Mouse (Mus musculus): ENCODE data around the gene Mmp19. TPM values are rescaled to one million over a fixed set of nuclear protein-coding genes. Genes with fewer than 3 reads are reported as not detected.

Mmp19 gene
- polyA plus RNA-seq, 1 experiment from 2014 or later, result 0.72 TPM

- Histone ChIP-seq H3K36me3 (ENCODE audit: control insufficient read depth, insufficient read depth, low read length) (no peaks in the 10 kb centered on the region), H3K4me1 (replicated peaks; ENCODE audit: control insufficient read depth, insufficient read depth, low read length) (peaks cover 4% of the 10 kb centered on the region), H3K9me3 (ENCODE audit: control insufficient read depth, low read length) (no peaks in the 10 kb centered on the region), H3K27me3 (replicated peaks; ENCODE audit: control insufficient read depth, insufficient read depth, low read length) (peaks cover 2% of the 10 kb centered on the region; the same call in 1 of the 2 replicates), H3K27ac (ENCODE audit: low read depth) (peak within 1 kb of the TSS; percentile 98), H3K4me3 (ENCODE audit: low read depth, low read length) (peak within 1 kb of the TSS; percentile 83), H3K4me2 (ENCODE audit: low read length) (peak within 1 kb of the TSS; percentile 91), H3K9ac (ENCODE audit: low read length) (peak within 1 kb of the TSS; percentile 87)
- WGBS, result under 1% methylated on average over 36 of the region's 36 CpGs
- ATAC-seq (replicated peaks; ENCODE audit: low FRiP score, low TSS enrichment, low read depth) (peak; percentile 81), DNase-seq (ENCODE audit: low spot score) (peak; percentile 87)
Measured at GRCm38 (mm10) chr10:128747646-128748251, 43.0 kb upstream of the Mmp19 start, which contains the start of gene Pym1. Gene Pym1, plus strand, starts transcription at chr10:128747889.

- under 1% methylated on average over 37 of the region's 37 CpGs for WGBS
Measured at GRCm38 (mm10) chr10:128748252-128748864, 42.4 kb upstream of the Mmp19 start.

GRCm38 (mm10) chr10:128772895-128773294 lies 17.8 kb upstream of the Mmp19 start:
- WGBS, result 80% methylated on average over 2 of the region's 2 CpGs
- no peaks in the 10 kb centered on the region for H3K36me3 ChIP-seq (ENCODE audit: control insufficient read depth, insufficient read depth, low read length)
- H3K4me3 ChIP-seq (ENCODE audit: low read depth, low read length), result no peak overlapping the region
- no peaks in the 10 kb centered on the region for H3K4me1 ChIP-seq (replicated peaks; ENCODE audit: control insufficient read depth, insufficient read depth, low read length)
- H3K27me3 ChIP-seq (replicated peaks; ENCODE audit: control insufficient read depth, insufficient read depth, low read length), result no peaks in the 10 kb centered on the region
- H3K4me2 ChIP-seq (ENCODE audit: low read length), result no peak overlapping the region
- ATAC-seq (replicated peaks; ENCODE audit: low FRiP score, low TSS enrichment, low read depth) (no peak), DNase-seq (ENCODE audit: low spot score) (no peak)
- H3K27ac ChIP-seq (ENCODE audit: low read depth), result no peak overlapping the region
- H3K9ac ChIP-seq (ENCODE audit: low read length), result no peak overlapping the region
- no peaks in the 10 kb centered on the region for H3K9me3 ChIP-seq (ENCODE audit: control insufficient read depth, low read length)

More at GRCm38 (mm10) chr10:128748252-128748864, 42.4 kb upstream of the Mmp19 start:
- peak overlapping the region; percentile 87 for H3K9ac ChIP-seq (ENCODE audit: low read length)
- no peaks in the 10 kb centered on the region for H3K27me3 ChIP-seq (replicated peaks; ENCODE audit: control insufficient read depth, insufficient read depth, low read length)
- H3K4me3 ChIP-seq (ENCODE audit: low read depth, low read length), result peak overlapping the region; percentile 83
- H3K36me3 ChIP-seq (ENCODE audit: control insufficient read depth, insufficient read depth, low read length), result peaks cover 2% of the 10 kb centered on the region; the same call in 1 of the 2 replicates
- peak overlapping the region; percentile 91 for H3K4me2 ChIP-seq (ENCODE audit: low read length)
- peak; percentile 94 for DNase-seq (ENCODE audit: low spot score)
- H3K9me3 ChIP-seq (ENCODE audit: control insufficient read depth, low read length), result no peaks in the 10 kb centered on the region
- H3K4me1 ChIP-seq (replicated peaks; ENCODE audit: control insufficient read depth, insufficient read depth, low read length), result peaks cover 4% of the 10 kb centered on the region
- peak; percentile 83 for ATAC-seq (replicated peaks; ENCODE audit: low FRiP score, low TSS enrichment, low read depth)
- H3K27ac ChIP-seq (ENCODE audit: low read depth), result peak overlapping the region; percentile 98

- Histone ChIP-seq H3K9ac (ENCODE audit: low read length) (no peak overlapping the region), H3K9me3 (ENCODE audit: control insufficient read depth, low read length) (no peaks in the 10 kb centered on the region), H3K27me3 (replicated peaks; ENCODE audit: control insufficient read depth, insufficient read depth, low read length) (no peaks in the 10 kb centered on the region), H3K36me3 (ENCODE audit: control insufficient read depth, insufficient read depth, low read length) (no peaks in the 10 kb centered on the region), H3K4me2 (ENCODE audit: low read length) (no peak overlapping the region), H3K4me1 (replicated peaks; ENCODE audit: control insufficient read depth, insufficient read depth, low read length) (peaks cover under 1% of the 10 kb centered on the region; the same call in 1 of the 2 replicates), H3K4me3 (ENCODE audit: low read depth, low read length) (no peak overlapping the region), H3K27ac (ENCODE audit: low read depth) (no peak overlapping the region)
- WGBS, result 24% methylated on average over 5 of the region's 5 CpGs
- ATAC-seq (replicated peaks; ENCODE audit: low FRiP score, low TSS enrichment, low read depth) (no peak), DNase-seq (ENCODE audit: low spot score) (no peak)
Measured at GRCm38 (mm10) chr10:128773685-128774084, 17.0 kb upstream of the Mmp19 start.

GRCm38 (mm10) chr10:128778441-128778840 lies 12.3 kb upstream of the Mmp19 start:
- WGBS, result 89% methylated on average over 2 of the region's 2 CpGs
- no peak overlapping the region for H3K9ac ChIP-seq (ENCODE audit: low read length)
- H3K4me1 ChIP-seq (replicated peaks; ENCODE audit: control insufficient read depth, insufficient read depth, low read length), result peaks cover 10% of the 10 kb centered on the region
- H3K4me2 ChIP-seq (ENCODE audit: low read length), result no peak overlapping the region
- H3K36me3 ChIP-seq (ENCODE audit: control insufficient read depth, insufficient read depth, low read length), result no peaks in the 10 kb centered on the region
- ATAC-seq (replicated peaks; ENCODE audit: low FRiP score, low TSS enrichment, low read depth) (no peak), DNase-seq (ENCODE audit: low spot score) (no peak)
- H3K9me3 ChIP-seq (ENCODE audit: control insufficient read depth, low read length), result no peaks in the 10 kb centered on the region
- H3K27ac ChIP-seq (ENCODE audit: low read depth), result peak overlapping the region; percentile 80; the same call in 1 of the 2 replicates
- H3K27me3 ChIP-seq (replicated peaks; ENCODE audit: control insufficient read depth, insufficient read depth, low read length), result no peaks in the 10 kb centered on the region
- H3K4me3 ChIP-seq (ENCODE audit: low read depth, low read length), result no peak overlapping the region

GRCm38 (mm10) chr10:128779011-128779795 lies 11.5 kb upstream of the Mmp19 start:
- Histone ChIP-seq H3K4me2 (ENCODE audit: low read length) (0 out of 2 replicates have a peak overlapping the region, but pooled peaks have one; percentile 2), H3K4me3 (ENCODE audit: low read depth, low read length) (no peak overlapping the region), H3K9ac (ENCODE audit: low read length) (no peak overlapping the region), H3K27ac (ENCODE audit: low read depth) (peak overlapping the region; percentile 80), H3K36me3 (ENCODE audit: control insufficient read depth, insufficient read depth, low read length) (no peaks in the 10 kb centered on the region), H3K27me3 (replicated peaks; ENCODE audit: control insufficient read depth, insufficient read depth, low read length) (no peaks in the 10 kb centered on the region), H3K4me1 (replicated peaks; ENCODE audit: control insufficient read depth, insufficient read depth, low read length) (peaks cover 10% of the 10 kb centered on the region), H3K9me3 (ENCODE audit: control insufficient read depth, low read length) (no peaks in the 10 kb centered on the region)
- DNase-seq (ENCODE audit: low spot score) (peak; percentile 74), ATAC-seq (replicated peaks; ENCODE audit: low FRiP score, low TSS enrichment, low read depth) (peak; percentile 85)
- whole genome bisulfite sequencing, result 25% methylated on average over 8 of the region's 8 CpGs

- Histone ChIP-seq H3K9me3 (ENCODE audit: control insufficient read depth, low read length) (no peaks in the 10 kb centered on the region), H3K4me2 (ENCODE audit: low read length) (no peak overlapping the region), H3K4me1 (replicated peaks; ENCODE audit: control insufficient read depth, insufficient read depth, low read length) (peaks cover 10% of the 10 kb centered on the region), H3K4me3 (ENCODE audit: low read depth, low read length) (no peak overlapping the region), H3K36me3 (ENCODE audit: control insufficient read depth, insufficient read depth, low read length) (no peaks in the 10 kb centered on the region), H3K9ac (ENCODE audit: low read length) (no peak overlapping the region), H3K27me3 (replicated peaks; ENCODE audit: control insufficient read depth, insufficient read depth, low read length) (no peaks in the 10 kb centered on the region), H3K27ac (ENCODE audit: low read depth) (peak overlapping the region; percentile 38; the same call in 1 of the 2 replicates)
- DNase-seq (ENCODE audit: low spot score) (no peak), ATAC-seq (replicated peaks; ENCODE audit: low FRiP score, low TSS enrichment, low read depth) (no peak)
- WGBS, result 95% methylated on average over 1 of the region's 1 CpGs
Measured at GRCm38 (mm10) chr10:128780200-128780599, 10.5 kb upstream of the Mmp19 start.

GRCm38 (mm10) chr10:128792041-128792440 lies 1.3 kb downstream of the Mmp19 start:
- DNase-seq (ENCODE audit: low spot score), result no peak
- Histone ChIP-seq H3K9me3 (ENCODE audit: control insufficient read depth, low read length) (no peaks in the 10 kb centered on the region), H3K9ac (ENCODE audit: low read length) (no peak overlapping the region), H3K36me3 (ENCODE audit: control insufficient read depth, insufficient read depth, low read length) (no peaks in the 10 kb centered on the region), H3K4me3 (ENCODE audit: low read depth, low read length) (no peak overlapping the region), H3K4me1 (replicated peaks; ENCODE audit: control insufficient read depth, insufficient read depth, low read length) (no peaks in the 10 kb centered on the region), H3K27me3 (replicated peaks; ENCODE audit: control insufficient read depth, insufficient read depth, low read length) (no peaks in the 10 kb centered on the region), H3K4me2 (ENCODE audit: low read length) (no peak overlapping the region), H3K27ac (ENCODE audit: low read depth) (no peak overlapping the region)
- ATAC-seq (replicated peaks; ENCODE audit: low FRiP score, low TSS enrichment, low read depth), result no peak

All from intestine, embryonic 14.5 days (tissue).